Mouse (Mus musculus): ENCODE results near the gene Xbp1. TPM values are rescaled to one million over a fixed set of nuclear protein-coding genes. Genes with fewer than 3 reads are reported as not detected.
"Not testable (repeated sequence)": the region's sequence is repeated elsewhere in the genome, so short reads cannot be mapped to it uniquely, and the experiment has no call there.

Gene Xbp1
- 10 to 100 TPM; 68.5 to 76.6 TPM for total RNA-seq (2021)

- intact Hi-C loops (cut with DNase I), result loop anchor here (5.0 kb wide), 1 partner anchor 33 kb away; no protein-coding TSS in a partner anchor
- peak; percentile 97 to 99 for DNase-seq (ENCODE audit: extremely low spot score in 1 of 2, low spot score in 2 of 2)
Observed at GRCm38 (mm10) chr11:5520412-5521265, at the start of gene Xbp1. Gene Xbp1 (plus strand): TSS chr11:5520659.

- intact Hi-C loops (cut with DNase I), result loop anchor here (2.0 to 10.0 kb wide), 3 partner anchors 183 to 359 kb away; no protein-coding TSS in a partner anchor
Observed at GRCm38 (mm10) chr11:5474130-5474529, 46.3 kb upstream of the Xbp1 start.

GRCm38 (mm10) chr11:5475556-5476118, 44.8 kb upstream of the Xbp1 start:
- intact Hi-C loops (cut with DNase I), result loop anchor here (2.0 to 10.0 kb wide), 3 partner anchors 185 to 361 kb away; no protein-coding TSS in a partner anchor

More at GRCm38 (mm10) chr11:5474130-5474529, 46.3 kb upstream of the Xbp1 start:
- peak; percentile 45 to 65 for DNase-seq (ENCODE audit: extremely low spot score in 1 of 2, low spot score in 2 of 2)

GRCm38 (mm10) chr11:5476806-5477205, 43.7 kb upstream of the Xbp1 start:
- intact Hi-C loops (cut with DNase I), result loop anchor here (10.0 kb wide), 2 partner anchors 302 to 362 kb away; no protein-coding TSS in a partner anchor
- DNase-seq (ENCODE audit: extremely low spot score in 1 of 2, low spot score in 2 of 2), result no peak

More at GRCm38 (mm10) chr11:5475556-5476118, 44.8 kb upstream of the Xbp1 start:
- DNase-seq (ENCODE audit: extremely low spot score in 1 of 2, low spot score in 2 of 2), result not testable (repeated sequence)

- intact Hi-C loops (cut with DNase I), result loop anchor here (10.0 kb wide), 2 partner anchors 303 to 363 kb away; no protein-coding TSS in a partner anchor
- no peak for DNase-seq (ENCODE audit: extremely low spot score in 1 of 2, low spot score in 2 of 2)
Observed at GRCm38 (mm10) chr11:5478193-5478592, 42.3 kb upstream of the Xbp1 start.

GRCm38 (mm10) chr11:5478831-5479230, 41.6 kb upstream of the Xbp1 start:
- intact Hi-C loops (cut with DNase I), result loop anchor here (10.0 kb wide), 2 partner anchors 304 to 364 kb away; no protein-coding TSS in a partner anchor
- DNase-seq (ENCODE audit: extremely low spot score in 1 of 2, low spot score in 2 of 2), result no peak

GRCm38 (mm10) chr11:5482581-5482980, 37.9 kb upstream of the Xbp1 start:
- intact Hi-C loops (cut with DNase I), result no loop called here
- DNase-seq (ENCODE audit: extremely low spot score in 1 of 2, low spot score in 2 of 2), result no peak

GRCm38 (mm10) chr11:5485193-5486011, 35.1 kb upstream of the Xbp1 start:
- DNase-seq (ENCODE audit: extremely low spot score in 1 of 2, low spot score in 2 of 2), result peak; percentile 86 to 87
- intact Hi-C loops (cut with DNase I), result loop anchor here (2.0 to 5.0 kb wide), 4 partner anchors 37 to 222 kb away; partner anchors contain the start of gene Xbp1

- DNase-seq (ENCODE audit: extremely low spot score in 1 of 2, low spot score in 2 of 2), result not testable (repeated sequence)
- intact Hi-C loops (cut with DNase I), result loop anchor here (5.0 kb wide), 3 partner anchors 33 to 218 kb away; partner anchors contain the start of gene Xbp1
Observed at GRCm38 (mm10) chr11:5489433-5489832, 31.0 kb upstream of the Xbp1 start.

GRCm38 (mm10) chr11:5490989-5491656, 29.3 kb upstream of the Xbp1 start:
- intact Hi-C loops (cut with DNase I), result no loop called here
- no peak for DNase-seq (ENCODE audit: extremely low spot score in 1 of 2, low spot score in 2 of 2)

GRCm38 (mm10) chr11:5491912-5492311, 28.5 kb upstream of the Xbp1 start:
- no peak for DNase-seq (ENCODE audit: extremely low spot score in 1 of 2, low spot score in 2 of 2)
- intact Hi-C loops (cut with DNase I), result no loop called here

- DNase-seq (ENCODE audit: extremely low spot score in 1 of 2, low spot score in 2 of 2), result no peak
- intact Hi-C loops (cut with DNase I), result no loop called here
Observed at GRCm38 (mm10) chr11:5493869-5494268, 26.6 kb upstream of the Xbp1 start.

GRCm38 (mm10) chr11:5495286-5495832, 25.1 kb upstream of the Xbp1 start:
- intact Hi-C loops (cut with DNase I), result no loop called here
- DNase-seq (ENCODE audit: extremely low spot score in 1 of 2, low spot score in 2 of 2), result no peak

- intact Hi-C loops (cut with DNase I), result no loop called here
- DNase-seq (ENCODE audit: extremely low spot score in 1 of 2, low spot score in 2 of 2), result no peak
Observed at GRCm38 (mm10) chr11:5495906-5496305, 24.6 kb upstream of the Xbp1 start.

- DNase-seq (ENCODE audit: extremely low spot score in 1 of 2, low spot score in 2 of 2), result no peak
- intact Hi-C loops (cut with DNase I), result no loop called here
Observed at GRCm38 (mm10) chr11:5496559-5497248, 23.8 kb upstream of the Xbp1 start.

GRCm38 (mm10) chr11:5498422-5498821, 22.0 kb upstream of the Xbp1 start:
- intact Hi-C loops (cut with DNase I), result no loop called here
- no peak for DNase-seq (ENCODE audit: extremely low spot score in 1 of 2, low spot score in 2 of 2)

- intact Hi-C loops (cut with DNase I), result no loop called here
- no peak for DNase-seq (ENCODE audit: extremely low spot score in 1 of 2, low spot score in 2 of 2)
Observed at GRCm38 (mm10) chr11:5498931-5499661, 21.4 kb upstream of the Xbp1 start.

Measured in left cerebral cortex, postnatal 10 days (tissue).